Mouse (Mus musculus): ENCODE measurements around the gene Cdk12. TPM values are rescaled to one million over a fixed set of nuclear protein-coding genes. Genes with fewer than 3 reads are reported as not detected.

Cdk12 gene
- polyA plus RNA-seq, 1 experiment = 12.4 TPM

GRCm38 (mm10) chr11:98298484-98299205 lies 95.8 kb downstream of the Cdk12 start:
- TF ChIP-seq POLR2A (IDR thresholded peaks at IDR 0.05; ENCODE audit: low read depth, low read length) = no peak
- no peak for TF ChIP-seq CTCF (IDR thresholded peaks at IDR 0.05; ENCODE audit: extremely low read depth, insufficient read depth, insufficient read length, insufficient replicate concordance)
- H3K27me3 ChIP-seq (ENCODE audit: control insufficient read depth, insufficient read depth, low read length) = peaks cover 17% of the 10 kb centered on the region
- H3K4me1 ChIP-seq (ENCODE audit: control insufficient read depth, insufficient read depth, insufficient read length) = peaks cover 2% of the 10 kb centered on the region
- no peak for DNase-seq (ENCODE audit: low read depth in 1 of 2, low spot score in 2 of 2)
- no peak overlapping the region for H3K27ac ChIP-seq (ENCODE audit: insufficient read depth, low read length)
- no peak overlapping the region for H3K4me3 ChIP-seq (ENCODE audit: extremely low read depth, insufficient read depth, insufficient read length)
- H3K36me3 ChIP-seq (ENCODE audit: control insufficient read depth, insufficient read depth, low read length) = no peaks in the 10 kb centered on the region
- 29% methylated on average over 10 of the region's 10 CpGs for WGBS

GRCm38 (mm10) chr11:98313790-98314323 lies 111.0 kb downstream of the Cdk12 start:
- no peak for TF ChIP-seq CTCF (IDR thresholded peaks at IDR 0.05; ENCODE audit: extremely low read depth, insufficient read depth, insufficient read length, insufficient replicate concordance)
- no peak for TF ChIP-seq POLR2A (IDR thresholded peaks at IDR 0.05; ENCODE audit: low read depth, low read length)
- peak in 1 of 2 experiments; percentile 21 for DNase-seq (ENCODE audit: low read depth in 1 of 2, low spot score in 2 of 2)
- peaks cover 8% of the 10 kb centered on the region for H3K27me3 ChIP-seq (ENCODE audit: control insufficient read depth, insufficient read depth, low read length)

DNA sequence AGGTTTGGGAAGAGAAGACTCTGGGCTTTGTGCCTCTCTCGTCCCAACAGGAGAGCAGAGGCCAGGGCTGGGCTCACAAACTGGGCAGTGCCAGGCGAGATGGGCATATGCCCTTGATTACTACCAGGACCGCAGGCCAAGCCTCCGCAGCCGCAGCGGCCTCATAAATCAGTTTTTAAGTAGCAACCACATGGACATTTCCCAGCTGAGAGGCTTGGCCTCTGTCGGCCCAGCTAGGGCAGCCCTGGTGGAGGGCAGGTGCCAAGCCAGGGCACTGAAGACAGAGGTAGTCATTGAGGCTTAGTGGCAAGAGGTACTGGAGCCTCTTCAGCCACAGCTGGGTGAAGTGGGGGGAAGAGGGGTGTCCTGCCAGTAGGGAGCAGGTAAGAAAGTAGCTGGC lies 114.6 kb downstream of the Cdk12 start:
- TF ChIP-seq POLR2A (IDR thresholded peaks at IDR 0.05; ENCODE audit: low read depth, low read length) = no peak
- no peak for TF ChIP-seq CTCF (IDR thresholded peaks at IDR 0.05; ENCODE audit: extremely low read depth, insufficient read depth, insufficient read length, insufficient replicate concordance)
- no peaks in the 10 kb centered on the region for H3K36me3 ChIP-seq (ENCODE audit: control insufficient read depth, insufficient read depth, low read length)
- WGBS = 8% methylated on average over 7 of the region's 7 CpGs
- no peak overlapping the region for H3K4me3 ChIP-seq (ENCODE audit: extremely low read depth, insufficient read depth, insufficient read length)
- peaks cover 27% of the 10 kb centered on the region for H3K27me3 ChIP-seq (ENCODE audit: control insufficient read depth, insufficient read depth, low read length)
- no peaks in the 10 kb centered on the region for H3K4me1 ChIP-seq (ENCODE audit: control insufficient read depth, insufficient read depth, insufficient read length)
- no peak overlapping the region for H3K27ac ChIP-seq (ENCODE audit: insufficient read depth, low read length)
- no peak for DNase-seq (ENCODE audit: low read depth in 1 of 2, low spot score in 2 of 2)

More at GRCm38 (mm10) chr11:98313790-98314323, 111.0 kb downstream of the Cdk12 start:
- H3K4me3 ChIP-seq (ENCODE audit: extremely low read depth, insufficient read depth, insufficient read length) = no peak overlapping the region
- WGBS = 1% methylated on average over 26 of the region's 26 CpGs
- H3K36me3 ChIP-seq (ENCODE audit: control insufficient read depth, insufficient read depth, low read length) = no peaks in the 10 kb centered on the region
- no peak overlapping the region for H3K27ac ChIP-seq (ENCODE audit: insufficient read depth, low read length)
- no peaks in the 10 kb centered on the region for H3K4me1 ChIP-seq (ENCODE audit: control insufficient read depth, insufficient read depth, insufficient read length)

- no peaks in the 10 kb centered on the region for H3K36me3 ChIP-seq (ENCODE audit: control insufficient read depth, insufficient read depth, low read length)
- DNase-seq (ENCODE audit: low read depth in 1 of 2, low spot score in 2 of 2) = no peak
- H3K4me1 ChIP-seq (ENCODE audit: control insufficient read depth, insufficient read depth, insufficient read length) = no peaks in the 10 kb centered on the region
- no peak overlapping the region for H3K27ac ChIP-seq (ENCODE audit: insufficient read depth, low read length)
- H3K4me3 ChIP-seq (ENCODE audit: extremely low read depth, insufficient read depth, insufficient read length) = no peak overlapping the region
- peaks cover 33% of the 10 kb centered on the region for H3K27me3 ChIP-seq (ENCODE audit: control insufficient read depth, insufficient read depth, low read length)
- 9% methylated on average over 14 of the region's 14 CpGs for WGBS
- TF ChIP-seq CTCF (IDR thresholded peaks at IDR 0.05; ENCODE audit: extremely low read depth, insufficient read depth, insufficient read length, insufficient replicate concordance) (no peak), POLR2A (IDR thresholded peaks at IDR 0.05; ENCODE audit: low read depth, low read length) (no peak)
Observed at GRCm38 (mm10) chr11:98318421-98319116, 115.7 kb downstream of the Cdk12 start.

- Histone ChIP-seq H3K27me3 (ENCODE audit: control insufficient read depth, insufficient read depth, low read length) (peaks cover 34% of the 10 kb centered on the region), H3K27ac (ENCODE audit: insufficient read depth, low read length) (no peak overlapping the region), H3K4me3 (ENCODE audit: extremely low read depth, insufficient read depth, insufficient read length) (no peak overlapping the region), H3K36me3 (ENCODE audit: control insufficient read depth, insufficient read depth, low read length) (no peaks in the 10 kb centered on the region), H3K4me1 (ENCODE audit: control insufficient read depth, insufficient read depth, insufficient read length) (no peaks in the 10 kb centered on the region)
- no peak for DNase-seq (ENCODE audit: low read depth in 1 of 2, low spot score in 2 of 2)
- WGBS = 9% methylated on average over 15 of the region's 15 CpGs
- TF ChIP-seq POLR2A (IDR thresholded peaks at IDR 0.05; ENCODE audit: low read depth, low read length) (no peak), CTCF (IDR thresholded peaks at IDR 0.05; ENCODE audit: extremely low read depth, insufficient read depth, insufficient read length, insufficient replicate concordance) (no peak)
Observed at GRCm38 (mm10) chr11:98319120-98319519, 116.3 kb downstream of the Cdk12 start.

GRCm38 (mm10) chr11:98319544-98319943 lies 116.7 kb downstream of the Cdk12 start:
- WGBS = 19% methylated on average over 4 of the region's 4 CpGs

More at GRCm38 (mm10) chr11:98319544-98319943, 116.7 kb downstream of the Cdk12 start:
- no peak overlapping the region for H3K27ac ChIP-seq (ENCODE audit: insufficient read depth, low read length)
- H3K4me3 ChIP-seq (ENCODE audit: extremely low read depth, insufficient read depth, insufficient read length) = no peak overlapping the region
- TF ChIP-seq CTCF (IDR thresholded peaks at IDR 0.05; ENCODE audit: extremely low read depth, insufficient read depth, insufficient read length, insufficient replicate concordance) = no peak
- no peak for TF ChIP-seq POLR2A (IDR thresholded peaks at IDR 0.05; ENCODE audit: low read depth, low read length)
- no peak for DNase-seq (ENCODE audit: low read depth in 1 of 2, low spot score in 2 of 2)
- H3K36me3 ChIP-seq (ENCODE audit: control insufficient read depth, insufficient read depth, low read length) = no peaks in the 10 kb centered on the region
- peaks cover 36% of the 10 kb centered on the region for H3K27me3 ChIP-seq (ENCODE audit: control insufficient read depth, insufficient read depth, low read length)
- no peaks in the 10 kb centered on the region for H3K4me1 ChIP-seq (ENCODE audit: control insufficient read depth, insufficient read depth, insufficient read length)
